Mouse (Mus musculus) retina, embryonic 14.5 days (tissue): ENCODE data around the gene Hoxd10.

Source experiments
- DNase-seq: peaks from one replicate; pipeline ENCODE4 v3.0.0-alpha.2; 2015; ENCODE audit warnings: low spot score

Hoxd10 gene

DNA sequence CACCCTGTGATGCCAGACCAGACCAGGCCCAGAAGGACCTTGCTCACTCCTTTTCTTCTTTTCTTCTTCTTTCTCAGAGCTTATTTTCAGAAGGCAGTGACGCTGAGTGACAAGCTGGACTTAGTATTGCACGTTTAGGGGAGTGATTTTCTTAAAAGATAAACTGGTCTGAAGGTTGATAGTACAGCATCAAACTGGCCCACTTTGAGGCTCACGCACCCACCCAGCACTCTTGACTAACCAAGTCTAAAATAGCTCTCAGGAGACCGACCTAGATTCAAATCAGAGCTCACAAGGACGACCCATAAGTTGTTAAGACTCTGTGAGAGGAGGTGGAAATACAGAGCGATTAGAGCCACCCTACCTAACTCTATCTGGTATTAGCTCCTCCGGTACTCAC is 25.3 kb upstream of the Hoxd10 start:
- no peak for DNase-seq

DNA sequence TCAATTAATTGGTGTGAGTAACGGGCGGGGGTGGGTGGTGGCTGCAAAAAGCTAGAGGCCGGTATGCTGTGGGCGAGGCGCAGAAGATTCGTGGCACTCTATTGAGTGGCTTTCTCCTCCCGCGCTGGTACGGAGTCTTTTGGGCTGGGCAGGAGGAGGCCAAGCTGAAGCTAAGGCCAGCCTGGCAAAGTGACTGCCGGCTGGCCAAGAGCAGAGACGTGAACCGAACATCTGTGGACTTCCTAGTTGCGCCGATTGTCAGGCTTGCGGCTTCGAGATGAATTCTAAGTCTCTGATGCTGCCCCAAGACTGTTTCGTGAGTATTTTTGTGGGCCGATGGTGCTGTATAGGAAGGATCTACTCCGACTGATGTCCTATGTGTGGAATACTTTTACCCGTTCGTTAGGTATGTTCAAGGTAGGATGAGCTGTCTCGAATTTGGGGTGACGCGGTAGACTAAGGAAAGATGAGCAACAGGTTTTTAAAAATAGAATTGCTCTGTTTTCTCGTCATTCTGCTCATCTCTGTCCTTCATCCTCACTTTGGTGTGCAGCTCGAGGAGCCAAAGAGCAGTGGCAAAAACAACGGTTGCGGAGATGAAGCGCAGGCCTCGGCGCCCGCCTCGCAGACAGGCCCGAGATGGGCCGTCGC is 24.4 kb upstream of the Hoxd10 start:
- DNase-seq: no peak

DNA sequence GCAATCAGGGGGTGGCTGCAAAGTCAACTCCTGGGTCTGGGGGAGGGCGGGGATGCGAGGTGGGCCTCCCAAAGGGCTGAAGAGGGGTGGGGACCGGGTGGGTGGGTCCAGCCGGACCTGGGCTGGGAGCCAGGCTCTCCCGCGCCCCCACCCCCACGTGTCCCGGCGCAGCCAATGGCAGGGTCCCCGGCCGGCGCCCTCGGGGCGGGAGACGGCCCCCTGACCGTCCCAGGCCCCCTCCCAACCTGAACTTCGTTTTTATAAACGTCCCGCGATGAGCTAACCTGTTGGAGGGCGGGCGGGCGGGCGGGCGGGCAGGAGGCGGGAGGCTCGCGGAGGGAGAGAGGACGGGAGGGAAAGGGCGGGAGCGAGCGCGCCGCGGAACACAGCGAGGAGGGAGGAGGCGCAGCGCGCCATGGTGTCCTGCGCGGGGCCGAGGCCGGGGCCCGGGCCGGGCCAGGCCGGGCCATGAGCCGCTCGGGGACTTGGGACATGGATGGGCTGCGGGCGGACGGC is 23.8 kb upstream of the Hoxd10 start, which contains the start of gene Hoxd13:
Gene Hoxd13, plus strand, starts transcription at position 469 of the 516 bp plus-strand sequence.
- DNase-seq: no peak

DNA sequence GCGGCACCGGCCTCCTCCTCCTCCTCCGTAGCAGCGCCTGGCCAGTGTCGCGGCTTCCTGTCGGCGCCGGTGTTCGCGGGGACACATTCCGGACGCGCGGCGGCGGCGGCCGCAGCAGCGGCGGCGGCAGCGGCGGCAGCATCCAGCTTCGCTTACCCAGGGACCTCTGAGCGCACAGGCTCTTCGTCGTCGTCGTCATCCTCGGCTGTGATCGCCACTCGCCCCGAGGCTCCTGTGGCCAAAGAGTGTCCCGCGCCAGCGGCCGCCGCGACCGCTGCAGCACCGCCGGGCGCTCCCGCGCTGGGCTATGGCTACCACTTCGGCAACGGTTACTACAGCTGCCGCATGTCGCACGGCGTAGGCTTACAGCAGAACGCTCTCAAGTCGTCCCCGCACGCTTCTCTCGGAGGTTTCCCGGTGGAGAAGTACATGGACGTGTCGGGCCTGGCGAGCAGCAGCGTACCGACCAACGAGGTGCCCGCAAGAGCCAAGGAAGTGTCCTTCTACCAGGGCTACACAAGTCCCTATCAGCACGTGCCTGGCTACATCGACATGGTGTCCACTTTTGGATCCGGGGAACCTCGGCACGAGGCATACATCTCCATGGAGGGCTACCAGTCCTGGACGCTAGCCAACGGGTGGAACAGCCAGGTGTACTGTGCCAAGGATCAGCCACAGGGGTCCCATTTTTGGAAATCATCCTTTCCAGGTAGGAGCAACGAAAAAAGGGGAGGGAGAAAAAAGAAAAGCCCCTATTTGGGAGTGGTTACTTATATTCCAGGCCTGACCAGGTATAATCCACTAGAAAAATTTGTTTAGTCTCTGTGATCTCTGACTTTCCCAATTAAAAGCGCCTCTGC is 23.1 kb upstream of the Hoxd10 start:
- DNase-seq: no peak

DNA sequence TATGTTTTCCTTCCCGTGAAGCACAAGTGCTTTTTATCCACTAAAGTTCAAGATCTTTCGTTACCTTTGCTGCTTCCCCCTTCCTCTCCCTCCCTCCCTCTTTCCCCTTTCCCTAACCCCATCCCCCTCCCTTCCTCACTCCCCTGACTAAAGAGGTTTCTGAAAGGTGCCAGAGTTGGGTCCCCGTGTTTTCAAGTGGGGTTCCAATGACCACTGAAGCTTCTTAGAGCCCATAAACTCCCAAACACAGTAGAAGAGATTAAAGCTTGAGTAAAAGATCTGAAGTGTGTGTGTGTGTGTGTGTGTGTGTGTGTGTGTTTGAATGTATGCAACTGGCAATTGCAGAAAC is 22.5 kb upstream of the Hoxd10 start:
- DNase-seq: no peak

DNA sequence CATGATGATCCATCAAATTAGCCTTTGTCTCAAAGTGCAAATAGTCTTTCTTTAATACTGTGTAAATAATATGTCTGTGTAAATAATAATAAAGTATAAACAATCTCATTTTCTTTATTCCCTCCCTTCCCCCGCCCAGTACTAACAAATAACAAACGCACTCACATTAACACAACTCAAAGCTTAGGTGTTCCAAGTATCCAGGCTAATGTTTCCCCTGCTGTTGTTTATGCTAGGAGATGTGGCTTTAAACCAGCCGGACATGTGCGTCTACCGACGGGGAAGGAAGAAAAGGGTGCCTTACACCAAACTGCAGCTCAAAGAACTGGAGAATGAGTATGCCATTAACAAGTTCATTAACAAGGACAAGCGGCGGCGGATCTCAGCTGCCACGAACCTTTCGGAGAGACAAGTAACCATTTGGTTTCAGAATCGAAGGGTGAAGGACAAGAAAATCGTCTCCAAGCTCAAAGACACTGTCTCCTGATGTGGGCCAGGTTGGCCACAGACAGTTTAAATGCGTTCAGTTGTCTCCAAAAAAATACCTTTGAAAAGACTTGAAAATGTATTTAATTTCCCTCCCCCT is 22.0 kb upstream of the Hoxd10 start:
- no peak for DNase-seq

DNA sequence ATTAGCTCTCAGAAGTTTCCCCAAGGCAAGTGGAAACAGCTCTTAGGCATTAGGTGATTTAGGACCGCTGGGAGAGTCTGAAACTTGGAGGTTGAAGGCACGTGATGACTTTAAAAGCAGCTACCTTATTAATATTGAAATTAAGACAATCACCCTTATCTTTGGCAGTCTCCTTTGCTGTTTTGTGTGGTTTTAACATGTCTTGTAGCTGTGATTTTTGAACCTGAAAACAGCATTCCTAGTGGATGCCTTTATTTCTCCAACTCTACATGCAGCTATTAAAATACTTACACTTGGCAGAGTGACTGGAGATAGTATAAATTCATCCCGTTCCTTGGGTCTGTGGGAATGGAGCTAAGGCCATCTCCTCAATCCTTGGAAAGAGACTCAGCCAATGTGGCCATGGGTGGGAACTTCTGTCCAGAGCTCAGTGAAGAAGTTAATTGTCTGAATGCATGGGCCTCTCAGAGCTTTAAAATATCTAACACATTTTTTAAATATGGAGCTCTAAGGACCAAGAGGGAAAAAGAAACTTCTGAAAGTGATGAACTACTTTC is 21.0 kb upstream of the Hoxd10 start:
- no peak for DNase-seq

DNA sequence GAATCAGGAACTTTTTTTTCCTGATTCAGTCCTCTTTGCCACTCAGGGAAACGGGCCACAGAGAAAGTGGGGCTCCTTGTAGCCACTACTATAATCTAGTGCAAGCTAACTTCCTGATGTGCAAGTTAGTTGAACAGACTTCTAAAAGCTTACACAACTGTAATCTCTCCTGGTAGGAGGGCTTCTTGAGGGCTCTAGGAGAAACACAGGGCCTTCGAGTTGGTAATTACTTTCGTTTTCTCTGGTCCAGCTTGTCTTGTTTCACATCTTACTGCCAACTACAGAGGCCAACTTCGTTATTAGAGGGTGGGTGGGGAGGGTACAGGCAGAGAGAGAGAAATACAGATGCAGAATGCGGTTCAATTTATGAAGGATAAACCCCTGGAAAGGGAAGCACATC is 19.9 kb upstream of the Hoxd10 start:
- DNase-seq: no peak

DNA sequence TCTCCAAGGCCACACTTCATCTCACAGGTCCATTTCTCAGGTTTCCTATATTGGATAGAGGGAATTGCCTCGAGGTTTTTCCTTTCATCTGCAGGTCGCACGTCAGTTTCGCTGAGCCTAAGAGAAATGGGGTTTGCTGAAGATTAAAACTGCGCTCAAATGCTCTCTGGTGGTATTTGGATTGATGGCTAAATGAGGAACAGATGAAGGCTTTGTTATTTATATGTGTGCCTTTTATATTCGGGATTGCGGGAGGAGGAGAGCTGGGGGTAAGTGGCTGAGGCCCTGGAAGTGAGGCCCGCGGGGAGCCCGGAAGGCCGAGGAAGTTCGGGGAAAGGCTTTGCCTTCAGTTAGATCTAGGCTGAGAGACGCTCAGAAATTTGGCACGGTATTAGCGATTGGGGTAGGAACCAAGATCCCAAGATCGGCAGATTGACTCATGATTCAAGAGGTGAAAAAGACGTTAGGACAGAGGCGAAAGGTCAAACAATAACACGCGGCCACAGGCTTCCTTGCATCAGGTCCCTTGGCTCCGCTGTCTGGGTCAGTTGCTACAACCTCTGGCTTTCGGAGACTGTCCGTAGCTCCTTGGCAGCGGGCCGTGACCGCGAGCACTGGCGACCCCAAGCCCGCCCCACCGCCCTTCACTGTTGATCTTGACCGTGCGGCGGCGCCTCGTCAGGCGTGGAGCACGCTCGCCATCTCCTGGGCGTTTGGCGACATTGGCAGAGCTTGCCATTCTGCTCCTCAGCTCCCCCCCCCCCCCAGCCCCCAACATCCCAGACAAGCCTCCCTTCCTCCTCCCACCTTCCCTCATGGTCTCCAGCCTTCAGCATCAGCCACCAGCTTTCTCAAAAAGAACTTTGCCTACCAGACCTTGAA is 19.0 kb upstream of the Hoxd10 start:
- DNase-seq: peak; percentile 84

DNA sequence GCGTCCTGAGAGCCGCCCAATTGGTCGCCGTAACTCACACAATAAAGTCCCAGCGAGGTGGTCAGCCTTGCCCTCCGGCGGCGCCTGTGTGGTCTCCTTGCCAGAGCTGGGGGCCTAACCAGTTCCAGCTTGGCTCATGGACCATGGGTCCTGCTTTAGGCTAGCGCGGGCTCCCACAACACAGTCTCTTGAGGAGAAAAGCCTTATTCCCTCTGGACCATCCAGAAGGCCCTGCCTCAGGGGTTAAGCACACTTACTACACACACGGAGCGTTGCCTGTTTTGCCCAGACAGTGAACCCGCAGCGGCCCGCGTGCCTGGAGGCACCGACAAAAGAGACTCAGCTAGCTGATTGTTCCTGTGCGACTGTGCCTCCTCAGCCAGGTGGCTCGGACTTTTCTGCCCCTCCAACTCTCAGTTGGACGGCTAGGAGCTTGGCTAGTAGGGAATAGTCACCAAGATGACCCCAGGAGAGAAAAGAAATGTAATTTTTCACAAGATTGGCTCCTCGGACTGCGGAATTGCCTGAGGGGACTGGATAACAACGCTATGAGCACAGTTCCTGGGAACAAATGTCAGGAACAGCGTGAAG is 17.8 kb upstream of the Hoxd10 start:
- DNase-seq: no peak

DNA sequence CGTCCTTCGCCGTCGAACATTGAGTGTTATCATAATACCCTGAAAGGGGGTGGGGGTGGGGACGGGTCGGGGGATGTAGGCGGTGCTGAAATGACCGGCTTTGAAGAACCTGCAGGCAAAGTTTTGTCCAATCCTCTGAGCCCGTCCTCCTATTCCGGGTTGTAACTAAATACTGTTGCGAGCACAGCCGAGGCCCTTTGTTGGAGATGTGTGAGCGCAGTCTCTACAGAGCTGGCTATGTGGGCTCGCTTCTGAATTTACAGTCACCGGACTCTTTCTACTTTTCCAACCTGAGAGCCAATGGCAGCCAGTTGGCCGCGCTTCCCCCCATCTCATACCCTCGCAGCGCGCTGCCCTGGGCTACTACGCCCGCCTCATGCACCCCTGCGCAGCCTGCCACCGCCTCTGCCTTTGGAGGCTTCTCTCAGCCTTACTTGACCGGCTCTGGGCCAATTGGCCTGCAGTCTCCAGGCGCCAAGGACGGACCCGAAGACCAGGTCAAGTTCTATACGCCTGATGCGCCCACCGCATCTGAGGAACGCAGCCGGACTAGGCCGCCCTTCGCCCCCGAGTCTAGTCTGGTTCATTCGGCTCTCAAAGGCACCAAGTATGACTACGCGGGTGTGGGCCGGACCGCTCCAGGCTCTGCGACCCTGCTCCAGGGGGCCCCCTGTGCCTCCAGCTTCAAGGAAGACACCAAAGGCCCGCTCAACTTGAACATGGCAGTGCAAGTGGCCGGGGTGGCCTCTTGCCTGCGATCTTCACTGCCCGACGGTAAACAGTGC is 16.7 kb upstream of the Hoxd10 start, which contains the start of gene Hoxd12:
Gene Hoxd12, plus strand, starts transcription at position 133 of the 785 bp plus-strand sequence.
- no peak for DNase-seq

DNA sequence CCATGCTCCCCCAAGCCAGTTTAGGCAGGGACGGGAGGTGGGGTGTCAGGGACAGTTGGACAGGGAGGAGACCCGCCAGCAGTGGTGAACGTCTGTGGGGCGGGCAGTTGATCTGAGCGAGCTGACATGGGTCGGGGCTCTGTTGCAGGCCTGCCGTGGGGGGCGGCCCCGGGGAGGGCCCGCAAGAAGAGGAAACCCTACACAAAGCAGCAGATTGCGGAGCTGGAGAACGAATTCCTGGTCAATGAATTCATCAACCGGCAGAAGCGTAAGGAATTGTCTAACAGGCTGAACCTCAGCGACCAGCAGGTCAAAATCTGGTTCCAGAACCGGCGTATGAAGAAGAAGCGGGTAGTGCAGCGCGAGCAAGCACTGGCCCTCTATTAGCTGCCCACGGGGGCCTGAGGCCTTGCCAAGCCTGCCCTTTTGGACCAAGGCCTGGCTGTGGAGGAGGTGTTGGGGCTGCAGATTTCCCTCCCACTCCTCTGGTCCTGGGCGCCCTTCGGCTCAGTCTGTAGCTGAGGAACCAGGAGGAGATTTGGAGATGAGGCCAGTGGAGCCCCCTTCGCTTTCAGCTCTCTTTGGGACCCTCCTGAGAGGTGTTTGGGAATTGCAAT is 15.9 kb upstream of the Hoxd10 start:
- DNase-seq: no peak

DNA sequence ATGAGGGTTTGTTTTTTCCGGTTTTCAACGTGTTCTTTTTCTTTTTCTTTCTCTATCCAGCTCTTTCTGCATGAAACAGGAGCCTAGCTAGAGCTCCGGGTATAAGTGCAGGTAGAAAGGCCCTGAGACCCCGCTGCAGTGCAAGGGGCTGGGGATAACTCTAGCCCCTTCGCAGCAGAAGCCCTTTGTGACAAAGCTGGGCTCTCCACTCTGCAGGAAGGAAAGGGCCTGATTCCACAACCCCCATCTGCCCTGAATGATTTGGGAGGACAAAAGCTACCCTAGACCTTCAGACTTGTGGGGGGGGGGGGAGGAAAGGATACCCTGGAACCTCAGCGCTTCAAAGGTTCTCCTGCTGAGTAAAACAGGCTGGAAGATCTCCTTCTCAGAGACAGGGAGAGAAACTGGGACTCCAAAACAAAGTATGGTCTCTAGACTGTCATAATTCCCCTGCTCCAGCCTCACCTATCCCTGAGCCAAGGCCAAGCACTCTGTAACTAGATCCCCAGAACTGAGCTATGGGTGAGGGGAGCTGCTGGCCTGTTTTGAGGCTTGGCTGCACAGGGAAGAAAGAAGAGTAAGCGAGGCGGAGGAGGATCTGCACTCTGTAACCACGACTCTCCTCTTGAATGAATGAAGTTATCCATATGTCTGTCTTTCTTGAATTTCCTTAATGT is 15.2 kb upstream of the Hoxd10 start:
- no peak for DNase-seq

DNA sequence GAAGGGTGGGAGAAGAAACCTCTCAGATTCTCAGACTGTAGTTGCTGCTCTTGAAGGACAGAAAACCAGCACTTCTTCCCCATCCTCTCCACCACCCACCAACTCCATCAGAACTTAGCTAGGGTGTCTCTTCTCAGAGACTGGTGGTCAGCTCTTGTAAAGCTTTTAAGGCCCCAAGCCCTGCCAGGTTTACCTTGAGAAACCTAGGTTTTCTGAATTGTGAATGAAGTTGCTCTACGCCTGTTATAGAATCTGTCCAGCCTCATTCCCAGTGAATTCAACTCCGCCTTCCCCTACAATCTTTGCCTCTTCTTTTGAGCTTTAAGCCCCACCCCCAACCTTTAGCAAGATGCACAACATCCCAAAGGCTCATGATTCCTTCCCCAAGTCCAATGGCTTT is 14.6 kb upstream of the Hoxd10 start:
- DNase-seq: no peak

DNA sequence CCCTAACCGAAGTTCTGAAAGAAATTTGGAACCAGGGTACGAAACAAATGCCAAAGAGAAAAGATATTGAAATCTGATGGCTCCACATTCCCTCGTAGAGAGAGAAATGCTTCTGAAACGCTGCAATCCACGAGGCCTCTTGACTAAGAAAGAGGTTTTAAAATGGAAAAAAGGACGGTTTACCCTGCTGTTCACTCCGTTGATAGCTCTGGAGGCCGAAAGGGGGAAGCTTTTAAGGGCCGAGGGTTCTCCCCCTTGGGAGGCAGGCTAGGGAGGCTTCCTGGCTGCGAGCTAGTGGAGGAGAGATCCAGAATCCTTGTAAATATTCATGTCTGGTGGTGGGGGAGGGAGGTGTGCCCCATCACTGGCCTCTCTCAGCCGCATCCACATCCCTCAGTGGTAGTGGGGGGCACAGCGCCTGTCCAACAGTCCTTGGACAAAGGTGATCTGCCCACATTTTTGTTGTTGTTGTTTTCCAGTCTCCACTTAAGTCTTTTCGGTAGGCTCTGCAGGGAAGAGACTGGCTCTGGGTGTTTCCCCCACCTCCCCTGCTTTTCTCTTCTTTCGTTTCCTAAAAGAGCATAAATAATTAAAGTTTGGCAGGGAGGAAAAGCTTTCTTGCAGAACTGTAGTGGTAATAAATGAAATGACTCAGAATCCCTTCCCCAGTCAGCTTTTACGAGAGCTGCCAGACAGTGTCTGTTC is 12.7 kb upstream of the Hoxd10 start, which contains the start of gene Hoxd11:
Gene Hoxd11, plus strand, starts transcription at position 667 of the 705 bp plus-strand sequence.
- no peak for DNase-seq

DNA sequence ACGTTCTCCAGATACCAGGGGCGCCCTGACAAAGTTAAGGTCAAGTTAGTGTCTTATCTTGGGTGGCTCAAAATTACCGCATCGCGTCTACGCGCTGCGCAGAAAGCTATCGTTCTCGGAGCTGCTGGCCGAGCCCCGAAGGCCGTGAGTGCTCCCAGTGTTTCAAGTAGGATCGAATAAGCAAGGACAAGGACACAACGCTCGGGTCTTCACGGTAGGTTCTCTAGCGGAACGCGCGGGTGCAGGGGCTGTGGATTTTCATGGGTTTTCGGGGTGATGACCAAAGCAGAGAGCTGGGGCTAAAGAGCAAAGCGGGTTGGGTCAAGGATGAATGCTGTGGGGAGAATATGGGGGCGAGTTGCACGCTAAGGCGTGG is 12.1 kb upstream of the Hoxd10 start:
- no peak for DNase-seq

DNA sequence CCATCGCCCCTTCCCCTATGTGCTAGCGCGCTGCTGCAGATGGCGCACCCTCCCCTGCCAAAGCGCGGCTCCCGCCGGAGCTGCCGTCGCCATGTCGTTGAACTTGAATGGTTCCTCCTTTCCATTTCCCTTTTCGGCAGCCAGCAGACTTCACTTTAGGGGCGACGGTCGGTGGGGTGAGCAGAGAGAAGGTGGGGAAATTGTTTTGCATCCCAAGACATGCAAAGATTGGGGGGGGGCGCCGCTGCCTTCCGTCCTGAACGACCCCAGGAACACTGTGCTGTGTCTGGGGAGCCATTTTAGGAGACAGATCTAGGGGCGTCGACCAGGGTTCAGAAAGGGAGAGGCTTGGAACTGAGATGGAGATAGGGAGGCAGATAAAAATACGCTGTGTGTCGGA is 11.7 kb upstream of the Hoxd10 start:
- DNase-seq: no peak

DNA sequence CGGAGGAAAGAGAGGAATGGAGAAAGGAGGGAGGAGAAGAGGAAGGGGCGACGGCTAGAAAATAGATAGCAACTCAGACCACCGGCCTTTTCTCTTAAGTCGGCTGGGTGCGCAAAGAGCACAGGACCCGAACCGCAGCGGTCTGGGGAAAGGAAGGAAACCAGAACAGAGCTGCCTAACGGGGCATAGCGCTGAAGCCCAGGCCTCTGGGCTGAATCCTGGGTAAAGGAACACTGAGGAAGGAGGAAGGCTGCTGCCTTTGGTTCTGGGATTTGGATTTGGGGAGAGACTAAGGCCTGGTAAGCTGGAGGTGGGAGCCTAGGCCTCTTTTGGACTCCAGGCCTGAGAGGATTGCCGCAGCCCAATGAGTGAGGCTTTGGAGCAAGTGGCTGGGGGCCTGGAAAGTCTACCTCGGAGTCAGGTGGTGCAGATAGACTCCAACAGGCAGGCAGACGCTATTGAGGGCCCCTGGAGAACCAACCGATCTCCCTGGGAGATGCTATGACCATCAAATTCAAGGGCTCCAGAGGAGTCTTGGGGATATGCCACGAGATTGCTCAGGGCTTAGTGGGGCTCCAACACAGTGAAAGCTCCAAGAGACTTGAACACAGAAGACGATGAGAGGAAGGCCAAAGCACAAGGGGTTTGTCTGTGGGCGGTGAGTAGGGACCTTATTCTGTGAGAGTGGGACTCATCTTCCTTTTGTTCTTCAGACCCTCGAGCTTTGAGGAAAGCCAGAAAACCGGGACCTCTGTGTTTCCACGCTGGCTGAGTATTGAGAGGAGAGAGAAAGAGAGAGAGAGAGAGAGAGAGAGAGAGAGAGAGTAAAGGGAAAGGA is 10.9 kb upstream of the Hoxd10 start:
- no peak for DNase-seq
